Mouse (Mus musculus): ENCODE data around the gene Pcdh15. TPM values are rescaled to one million over a fixed set of nuclear protein-coding genes. Genes with fewer than 3 reads are reported as not detected.

The Pcdh15 gene
- total and polyA plus RNA-seq, 2 experiments from 2014 or later = 9.2 to 31.0 TPM

GRCm38 (mm10) chr10:73823214-73823613, 724.1 kb downstream of the Pcdh15 start:
- Histone ChIP-seq H3K4me3 (ENCODE audit: low read length) (no peak overlapping the region), H3K9me3 (ENCODE audit: low read length) (no peaks in the 10 kb centered on the region), H3K36me3 (ENCODE audit: insufficient read depth, low read length) (no peaks in the 10 kb centered on the region), H3K27me3 (ENCODE audit: insufficient read depth, low read length) (no peaks in the 10 kb centered on the region), H3K4me1 (ENCODE audit: insufficient read depth, low read length) (no peaks in the 10 kb centered on the region), H3K4me2 (ENCODE audit: low read depth, low read length) (no peak overlapping the region), H3K9ac (replicated peaks; ENCODE audit: low read length) (no peak overlapping the region), H3K27ac (no peak overlapping the region)
- no peak for ATAC-seq
- WGBS = 79% methylated on average over 4 of the region's 4 CpGs
- no peak for TF ChIP-seq CTCF (IDR thresholded peaks at IDR 0.05; ENCODE audit: low read depth)
- DNase-seq (ENCODE audit: low spot score) = no peak

- no peak for TF ChIP-seq CTCF (IDR thresholded peaks at IDR 0.05; ENCODE audit: low read depth)
- WGBS = 62% methylated on average over 8 of the region's 8 CpGs
- Histone ChIP-seq H3K27me3 (ENCODE audit: insufficient read depth, low read length) (no peaks in the 10 kb centered on the region), H3K4me2 (ENCODE audit: low read depth, low read length) (peak overlapping the region; percentile 29), H3K9ac (replicated peaks; ENCODE audit: low read length) (no peak overlapping the region), H3K36me3 (ENCODE audit: insufficient read depth, low read length) (no peaks in the 10 kb centered on the region), H3K9me3 (ENCODE audit: low read length) (no peaks in the 10 kb centered on the region), H3K4me3 (ENCODE audit: low read length) (no peak overlapping the region), H3K4me1 (ENCODE audit: insufficient read depth, low read length) (no peaks in the 10 kb centered on the region), H3K27ac (no peak overlapping the region)
- peak; percentile 82 for ATAC-seq
- DNase-seq (ENCODE audit: low spot score) = peak; percentile 27
Observed at GRCm38 (mm10) chr10:73826354-73826753, 727.2 kb downstream of the Pcdh15 start.

GRCm38 (mm10) chr10:73828781-73829180, 729.6 kb downstream of the Pcdh15 start:
- no peaks in the 10 kb centered on the region for H3K9me3 ChIP-seq (ENCODE audit: low read length)
- WGBS = 91% methylated on average over 2 of the region's 2 CpGs
- H3K4me1 ChIP-seq (ENCODE audit: insufficient read depth, low read length) = no peaks in the 10 kb centered on the region
- H3K9ac ChIP-seq (replicated peaks; ENCODE audit: low read length) = no peak overlapping the region
- no peak for TF ChIP-seq CTCF (IDR thresholded peaks at IDR 0.05; ENCODE audit: low read depth)
- H3K4me2 ChIP-seq (ENCODE audit: low read depth, low read length) = no peak overlapping the region
- no peak for DNase-seq (ENCODE audit: low spot score)
- no peaks in the 10 kb centered on the region for H3K27me3 ChIP-seq (ENCODE audit: insufficient read depth, low read length)
- no peaks in the 10 kb centered on the region for H3K36me3 ChIP-seq (ENCODE audit: insufficient read depth, low read length)
- no peak overlapping the region for H3K4me3 ChIP-seq (ENCODE audit: low read length)
- no peak for ATAC-seq
- H3K27ac ChIP-seq = no peak overlapping the region

GRCm38 (mm10) chr10:73844998-73845397, 745.9 kb downstream of the Pcdh15 start:
- Histone ChIP-seq H3K9me3 (ENCODE audit: low read length) (no peaks in the 10 kb centered on the region), H3K27me3 (ENCODE audit: insufficient read depth, low read length) (no peaks in the 10 kb centered on the region), H3K4me1 (ENCODE audit: insufficient read depth, low read length) (no peaks in the 10 kb centered on the region), H3K36me3 (ENCODE audit: insufficient read depth, low read length) (no peaks in the 10 kb centered on the region), H3K4me2 (ENCODE audit: low read depth, low read length) (no peak overlapping the region), H3K9ac (replicated peaks; ENCODE audit: low read length) (no peak overlapping the region), H3K27ac (no peak overlapping the region), H3K4me3 (ENCODE audit: low read length) (no peak overlapping the region)
- WGBS = 85% methylated on average over 3 of the region's 3 CpGs
- ATAC-seq (no peak), DNase-seq (ENCODE audit: low spot score) (no peak)
- TF ChIP-seq CTCF (IDR thresholded peaks at IDR 0.05; ENCODE audit: low read depth) = no peak

GRCm38 (mm10) chr10:73862181-73862580, 763.0 kb downstream of the Pcdh15 start:
- no peak for TF ChIP-seq CTCF (IDR thresholded peaks at IDR 0.05; ENCODE audit: low read depth)

GRCm38 (mm10) chr10:73878055-73878728, 779.0 kb downstream of the Pcdh15 start:
- Histone ChIP-seq H3K4me1 (ENCODE audit: insufficient read depth, low read length) (no peaks in the 10 kb centered on the region), H3K36me3 (ENCODE audit: insufficient read depth, low read length) (no peaks in the 10 kb centered on the region), H3K27ac (no peak overlapping the region), H3K4me2 (ENCODE audit: low read depth, low read length) (no peak overlapping the region), H3K4me3 (ENCODE audit: low read length) (no peak overlapping the region), H3K9me3 (ENCODE audit: low read length) (no peaks in the 10 kb centered on the region), H3K9ac (replicated peaks; ENCODE audit: low read length) (no peak overlapping the region), H3K27me3 (ENCODE audit: insufficient read depth, low read length) (no peaks in the 10 kb centered on the region)
- ATAC-seq (no peak), DNase-seq (ENCODE audit: low spot score) (no peak)
- WGBS = 60% methylated on average over 5 of the region's 5 CpGs
- no peak for TF ChIP-seq CTCF (IDR thresholded peaks at IDR 0.05; ENCODE audit: low read depth)

More at GRCm38 (mm10) chr10:73862181-73862580, 763.0 kb downstream of the Pcdh15 start:
- no peak overlapping the region for H3K4me2 ChIP-seq (ENCODE audit: low read depth, low read length)
- no peaks in the 10 kb centered on the region for H3K4me1 ChIP-seq (ENCODE audit: insufficient read depth, low read length)
- H3K9me3 ChIP-seq (ENCODE audit: low read length) = no peaks in the 10 kb centered on the region
- H3K4me3 ChIP-seq (ENCODE audit: low read length) = no peak overlapping the region
- 70% methylated on average over 4 of the region's 4 CpGs for WGBS
- H3K27me3 ChIP-seq (ENCODE audit: insufficient read depth, low read length) = no peaks in the 10 kb centered on the region
- DNase-seq (ENCODE audit: low spot score) (no peak), ATAC-seq (no peak)
- H3K36me3 ChIP-seq (ENCODE audit: insufficient read depth, low read length) = no peaks in the 10 kb centered on the region
- H3K27ac ChIP-seq = no peak overlapping the region
- H3K9ac ChIP-seq (replicated peaks; ENCODE audit: low read length) = no peak overlapping the region

GRCm38 (mm10) chr10:73878729-73879067, 779.6 kb downstream of the Pcdh15 start:
- Histone ChIP-seq H3K27ac (no peak overlapping the region), H3K9ac (replicated peaks; ENCODE audit: low read length) (no peak overlapping the region), H3K9me3 (ENCODE audit: low read length) (no peaks in the 10 kb centered on the region), H3K36me3 (ENCODE audit: insufficient read depth, low read length) (no peaks in the 10 kb centered on the region), H3K4me2 (ENCODE audit: low read depth, low read length) (no peak overlapping the region), H3K4me1 (ENCODE audit: insufficient read depth, low read length) (no peaks in the 10 kb centered on the region), H3K27me3 (ENCODE audit: insufficient read depth, low read length) (no peaks in the 10 kb centered on the region), H3K4me3 (ENCODE audit: low read length) (no peak overlapping the region)
- ATAC-seq (peak; percentile 59; the same call in 1 of the 2 replicates), DNase-seq (ENCODE audit: low spot score) (peak; percentile 60)
- whole genome bisulfite sequencing = 44% methylated on average over 4 of the region's 4 CpGs
- TF ChIP-seq CTCF (IDR thresholded peaks at IDR 0.05; ENCODE audit: low read depth) = no peak
